Mouse (Mus musculus) telencephalon, adult 2 months (tissue): Measurements from ENCODE around the gene Ppp3ca.

Source experiments
- DNase-seq: peaks from one replicate; pipeline ENCODE4 v3.0.0-alpha.2; 2011; ENCODE audit warnings: low read depth, low spot score

The Ppp3ca gene

DNA sequence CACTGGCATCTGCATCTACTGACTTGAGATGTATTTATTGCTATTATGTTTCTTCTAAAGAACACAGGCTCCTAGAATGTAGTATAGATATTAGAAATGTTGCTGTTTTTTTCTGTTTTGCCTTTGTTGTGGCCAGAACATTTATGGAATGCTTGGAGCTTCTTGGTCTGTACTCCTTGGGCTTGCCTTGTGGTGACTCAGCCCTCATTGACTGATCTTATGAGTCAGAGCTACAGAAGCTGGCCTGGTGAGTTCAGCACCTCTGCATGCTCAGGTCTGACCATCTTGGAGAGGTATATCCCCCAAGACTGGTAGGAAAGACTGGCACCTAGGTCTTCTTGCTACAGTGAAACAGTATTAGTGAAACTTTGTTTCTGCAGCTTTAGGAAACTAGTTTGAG, 52.6 kb downstream of the Ppp3ca start:
- no peak for DNase-seq

DNA sequence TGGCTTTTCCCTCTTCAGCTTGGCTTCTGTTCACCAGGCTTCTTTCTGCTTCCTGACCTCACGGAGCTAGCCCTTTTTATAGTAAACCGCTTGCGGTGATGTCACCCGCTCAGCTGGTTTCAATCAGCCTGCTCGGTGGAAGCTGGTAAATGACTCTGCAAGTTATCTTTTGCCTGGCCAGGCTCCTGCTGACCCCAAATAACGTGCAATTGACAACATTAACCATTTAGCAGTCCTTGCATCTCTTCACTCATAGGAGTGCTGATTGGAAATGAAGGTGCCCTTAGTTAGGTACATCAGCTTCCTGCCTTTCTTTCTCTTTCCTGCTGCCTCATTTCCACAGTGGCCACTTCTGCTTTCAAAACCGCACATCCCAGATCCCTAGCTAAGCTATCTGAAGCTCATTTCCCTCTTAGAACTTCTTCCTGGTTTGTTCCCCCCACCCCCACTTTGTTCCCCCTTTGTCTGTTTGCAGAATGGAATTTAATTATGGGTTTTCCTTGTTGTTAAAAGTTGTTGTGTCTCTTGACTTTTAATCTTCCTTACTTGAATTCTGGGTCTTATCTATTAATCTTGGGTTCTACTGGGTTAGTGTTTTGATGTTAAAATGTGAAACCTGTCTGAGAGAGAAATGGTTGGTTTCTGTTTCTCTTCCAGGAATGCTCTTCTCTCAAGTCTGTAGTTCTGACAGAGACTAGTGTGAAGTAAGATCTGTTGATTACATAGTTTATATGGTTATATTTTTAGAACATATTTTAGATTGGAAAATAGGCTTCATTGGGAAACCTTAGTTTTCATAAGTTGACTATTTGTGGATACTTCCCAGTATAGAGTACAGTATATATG, 55.6 kb downstream of the Ppp3ca start:
- DNase-seq: no peak

DNA sequence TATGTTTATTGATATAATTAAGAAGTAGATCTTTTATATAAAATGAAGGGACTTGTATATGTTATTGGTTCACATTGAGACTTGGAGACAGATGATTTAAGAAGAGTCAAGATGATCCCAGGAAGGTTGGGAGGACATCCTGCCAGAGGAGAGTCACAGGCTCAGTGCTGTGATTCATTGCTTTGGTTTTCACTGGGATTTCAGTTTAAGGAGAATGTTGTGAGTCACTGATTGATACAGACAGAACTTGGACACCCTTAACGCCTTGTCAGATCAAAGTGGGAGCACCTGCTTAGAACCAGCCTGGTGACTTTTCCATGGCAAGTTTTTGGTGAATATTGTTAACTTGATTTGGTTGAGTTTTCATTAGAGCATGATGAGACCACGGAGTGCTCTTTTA, 58.0 kb downstream of the Ppp3ca start:
- no peak for DNase-seq

- DNase-seq: no peak
Measured at GRCm38 (mm10) chr3:136729978-136730377, 60.1 kb downstream of the Ppp3ca start.

- no peak for DNase-seq
Measured at GRCm38 (mm10) chr3:136731579-136731978, 61.7 kb downstream of the Ppp3ca start.

DNA sequence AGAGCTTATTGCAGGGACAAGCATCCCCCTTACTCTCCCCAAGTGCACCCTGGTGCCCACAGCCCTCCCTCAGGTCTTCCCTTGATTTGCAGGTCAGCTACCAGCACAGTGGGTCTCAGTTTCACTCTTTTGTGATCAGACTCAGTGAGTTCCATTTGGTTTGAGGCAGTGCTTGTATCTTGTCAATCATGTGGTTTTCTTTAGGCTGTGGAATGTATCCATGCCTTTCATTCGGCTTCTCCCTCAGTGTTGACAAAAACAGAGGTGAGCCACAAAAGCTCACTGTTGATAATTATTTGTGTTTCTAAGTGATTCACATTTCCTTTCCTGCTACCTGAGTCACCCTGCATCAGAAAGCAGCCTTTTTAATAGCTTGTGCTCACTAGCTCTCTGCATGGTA, 66.1 kb downstream of the Ppp3ca start:
- no peak for DNase-seq

GRCm38 (mm10) chr3:136736773-136737298, 66.9 kb downstream of the Ppp3ca start:
- no peak for DNase-seq

- DNase-seq: no peak
Measured at GRCm38 (mm10) chr3:136738474-136738873, 68.5 kb downstream of the Ppp3ca start.

GRCm38 (mm10) chr3:136738914-136739313, 69.0 kb downstream of the Ppp3ca start:
- DNase-seq: no peak

DNA sequence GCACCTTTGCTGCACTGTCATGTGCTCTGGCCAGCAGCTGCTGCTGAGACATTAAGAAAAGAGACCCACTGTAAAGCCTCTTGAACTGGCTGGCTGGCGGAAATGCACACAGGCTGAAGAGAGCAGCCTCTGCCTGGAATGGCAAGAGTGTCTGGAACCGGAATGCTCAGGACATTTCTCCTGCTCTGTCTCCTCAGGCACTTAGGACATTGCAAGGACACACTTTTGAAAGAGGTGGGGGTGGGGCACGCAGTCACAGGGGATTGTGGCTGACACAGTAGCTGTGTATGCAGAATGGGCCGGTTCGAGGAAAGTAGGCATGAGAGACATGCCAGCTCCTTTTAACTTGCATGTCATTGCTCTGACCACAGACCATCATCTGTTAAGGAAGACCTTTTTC, 71.7 kb downstream of the Ppp3ca start:
- DNase-seq: no peak

DNA sequence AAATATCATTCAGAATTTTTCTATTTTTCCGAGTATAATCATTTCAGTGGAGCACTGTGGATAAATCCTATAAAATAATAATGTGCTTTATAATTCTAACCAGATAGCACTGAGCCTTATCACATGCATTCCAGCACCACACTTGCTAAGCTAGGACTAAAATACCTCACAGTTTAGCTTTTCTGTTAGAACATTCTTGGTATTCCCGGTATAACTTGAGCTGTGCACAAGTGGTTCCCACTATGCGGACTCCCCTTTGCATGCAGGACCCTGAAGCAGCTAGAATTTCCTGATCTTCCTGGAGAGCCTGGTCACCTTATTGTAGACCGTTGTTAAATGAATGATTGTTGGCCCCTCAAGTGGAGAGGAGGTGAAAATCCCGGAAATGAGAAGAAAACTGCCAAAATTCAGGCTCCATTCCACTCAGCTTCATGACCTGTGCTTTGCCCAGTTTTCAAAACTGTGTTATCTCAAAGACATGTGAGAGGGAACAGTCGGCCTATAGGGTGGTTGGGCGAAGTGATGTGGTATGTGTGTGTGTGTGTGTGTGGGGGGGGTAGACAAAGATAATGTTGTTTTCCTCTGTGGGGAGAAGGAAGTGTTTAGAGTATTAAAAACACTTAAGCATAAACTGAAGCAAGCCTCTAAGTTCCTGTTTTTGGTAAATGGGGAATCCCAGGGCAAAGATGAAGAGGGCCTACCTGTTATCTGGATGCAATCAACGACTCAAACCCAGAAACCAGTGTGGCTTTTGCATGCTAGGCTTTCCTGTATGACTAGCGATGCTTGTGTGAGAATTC, 72.5 kb downstream of the Ppp3ca start:
- DNase-seq: no peak

DNA sequence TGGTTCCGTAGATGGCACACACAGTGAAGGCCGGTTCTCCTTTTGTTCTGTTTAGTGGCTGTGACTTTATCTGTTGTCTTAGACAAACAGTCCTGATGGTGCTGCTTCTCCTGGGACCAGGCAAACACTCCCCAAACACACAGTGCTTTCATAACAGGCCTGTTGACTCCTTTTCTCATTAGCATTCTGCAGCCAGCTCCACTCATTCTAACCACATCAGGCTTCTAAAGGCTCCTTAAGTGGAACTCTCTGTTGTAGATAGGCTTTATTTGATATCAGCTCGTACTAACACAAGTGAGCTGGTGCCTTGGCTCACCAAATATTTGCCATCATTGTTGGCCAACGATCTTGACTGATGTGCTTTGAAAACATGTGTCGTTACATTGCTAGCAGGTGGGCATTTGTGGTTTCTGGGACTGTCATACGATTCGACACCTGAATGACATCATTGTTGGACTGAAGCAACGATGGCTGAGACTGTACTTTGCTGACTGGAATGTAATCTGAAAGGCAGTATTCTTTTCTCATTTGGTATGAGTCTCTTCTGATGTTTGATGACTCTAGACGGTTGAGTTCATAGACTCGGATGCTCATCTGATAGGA, 74.5 kb downstream of the Ppp3ca start:
- no peak for DNase-seq

GRCm38 (mm10) chr3:136745456-136745855, 75.5 kb downstream of the Ppp3ca start:
- DNase-seq: no peak

GRCm38 (mm10) chr3:136748761-136749476, 79.0 kb downstream of the Ppp3ca start:
- DNase-seq: no peak

DNA sequence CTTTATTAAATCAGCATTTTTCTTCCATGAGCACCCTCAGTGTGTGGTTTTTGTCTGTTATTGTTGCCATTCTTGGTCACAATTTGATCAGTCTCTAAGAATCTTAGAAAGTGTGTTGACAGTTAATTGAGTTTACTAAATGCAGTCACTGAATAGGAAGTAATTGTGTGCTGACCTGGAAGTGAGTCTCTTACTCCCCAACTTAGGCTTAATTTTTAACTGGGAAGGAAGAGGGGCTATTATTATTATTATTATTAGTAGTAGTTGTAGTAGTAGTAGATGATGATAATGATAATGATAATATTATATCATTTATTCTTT, 79.5 kb downstream of the Ppp3ca start:
- no peak for DNase-seq

- no peak for DNase-seq
Measured at GRCm38 (mm10) chr3:136749951-136750350, 80.0 kb downstream of the Ppp3ca start.

DNA sequence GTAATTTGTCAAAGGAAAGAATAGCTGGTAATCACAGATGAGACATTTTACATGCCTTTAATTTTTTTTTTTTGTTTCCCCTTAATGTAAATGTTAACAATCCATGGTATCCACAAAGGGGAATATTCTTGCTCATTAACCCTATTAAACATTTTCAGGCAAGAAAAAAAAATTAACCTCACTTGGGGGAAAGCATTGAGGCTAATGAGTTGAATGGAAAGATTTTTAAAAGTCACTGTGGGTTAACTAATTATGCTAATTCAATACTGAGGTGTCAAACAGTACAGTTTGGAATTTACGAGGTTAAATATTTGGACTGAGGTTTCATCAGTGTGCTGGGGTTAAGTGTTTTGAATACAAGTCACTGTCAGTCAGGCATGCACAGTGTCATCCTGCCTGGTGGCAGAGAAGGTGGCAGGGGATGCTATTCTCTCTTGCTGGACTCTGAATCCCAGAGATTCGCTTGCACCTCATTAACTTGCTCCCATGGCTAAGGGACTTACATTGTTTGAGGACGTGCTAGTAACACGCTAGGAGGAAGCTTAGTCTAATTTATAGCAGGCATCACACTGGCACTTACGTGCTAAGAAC, 82.3 kb downstream of the Ppp3ca start:
- no peak for DNase-seq

DNA sequence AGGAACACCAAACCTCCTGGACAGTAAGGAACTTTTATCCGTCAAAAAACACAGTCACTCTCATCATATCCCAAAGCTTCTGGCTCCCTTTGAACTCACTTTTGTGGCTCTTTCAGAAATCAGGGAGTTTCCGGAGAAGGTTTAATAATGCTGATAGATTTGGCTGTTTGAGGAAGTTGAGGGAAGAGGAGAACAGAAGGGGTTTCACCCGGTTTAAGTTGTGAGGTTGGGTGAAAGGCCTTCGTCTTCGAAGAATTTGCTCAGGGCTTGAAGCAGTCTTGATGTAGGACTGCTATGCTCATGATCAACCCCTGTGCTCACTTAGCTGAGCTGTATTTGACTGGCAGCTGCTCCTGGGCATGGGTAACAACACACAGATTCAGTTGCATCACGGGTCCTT, 86.2 kb downstream of the Ppp3ca start:
- DNase-seq: no peak

DNA sequence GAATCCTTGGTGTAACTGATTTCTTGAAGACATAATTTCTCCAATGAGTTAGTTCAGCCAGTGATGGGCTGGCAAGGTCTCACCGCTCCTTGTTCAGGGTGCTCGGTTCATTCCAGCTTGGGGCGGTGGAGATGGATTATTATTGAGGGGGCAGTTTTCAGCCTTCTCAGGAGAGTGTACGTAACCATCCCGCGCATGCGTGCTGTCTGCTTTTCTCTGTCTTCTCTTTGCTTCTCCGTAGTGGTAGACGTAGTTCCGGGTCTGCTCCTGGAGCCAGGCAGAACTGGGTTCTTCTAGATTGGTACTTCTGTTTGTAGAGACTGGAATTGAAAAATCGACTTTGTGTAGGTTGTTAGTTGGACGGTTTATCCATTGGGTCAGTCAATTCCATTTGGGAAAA, 89.5 kb downstream of the Ppp3ca start:
- DNase-seq: no peak

GRCm38 (mm10) chr3:136761292-136761978, 91.5 kb downstream of the Ppp3ca start:
- DNase-seq: no peak

DNA sequence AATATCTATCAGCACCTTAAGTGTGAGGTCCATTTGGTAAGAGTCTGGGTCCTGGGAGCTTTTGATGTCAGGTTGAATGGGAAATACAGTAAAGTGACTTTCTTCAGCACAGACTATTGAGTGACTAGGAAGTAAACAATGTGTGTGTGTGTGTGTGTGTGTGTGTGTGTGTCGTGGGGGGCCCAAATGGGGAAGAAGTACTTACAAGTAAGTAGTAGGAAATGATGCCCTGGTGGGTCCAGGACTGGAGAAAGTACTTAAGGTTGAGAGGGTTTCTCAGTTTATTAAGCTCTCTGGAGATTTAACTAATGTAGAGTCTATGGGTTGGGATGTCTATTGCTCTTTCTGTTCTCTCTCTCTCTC, 92.0 kb downstream of the Ppp3ca start:
- DNase-seq: no peak
